Mouse (Mus musculus) Patski (cell line): ENCODE data around the gene Gnai2. TPM values are rescaled to one million over a fixed set of nuclear protein-coding genes. Genes with fewer than 3 reads are reported as not detected.

Experiments
- ATAC-seq: fragments of 100-300 bp; one replicate; pipeline ENCODE4 v1.8.0; 2021
- CTCF ChIA-PET: fragments of 350-600 bp; sonication (Branson Sonifier 250); formaldehyde crosslinking; loops from one replicate; lab custom pipeline; 2022; ENCODE audit warnings: inconsistent platforms; lab: Charles Lee
- POLR2A ChIA-PET: fragments of 350-600 bp; sonication (Branson Sonifier 250); formaldehyde crosslinking; loops from one replicate; lab custom pipeline; 2022; ENCODE audit warnings: antibody characterized with exemption, inconsistent platforms; lab: Charles Lee
- DNase-seq: peaks from one replicate; pipeline ENCODE4 v3.0.0-alpha.2; 2011; ENCODE audit warnings: low read depth, low spot score
- H3K27me3 ChIP-seq: fragments of 371-371 bp; one replicate; pipeline ENCODE4 v1.5.1; 2021
- CTCF ChIP-seq: fragments of 100-300 bp; IDR thresholded peaks from one replicate; pipeline ENCODE4 v1.5.1; 2021
- in situ Hi-C: fragments of 300-500 bp; cut with MboI; formaldehyde crosslinking; loops from 3 replicates; pipeline ENCODE4 v1.11.1; 2018; ENCODE audit warnings: low pct_unique_long_range_greater_than_20kb, mixed read lengths
- polyA plus RNA-seq: library from polyadenylated mRNA; unstranded; gene quantifications from one replicate; pipeline ENCODE4 v1.2.3, GENCODE M21; 2021

Gnai2 gene
- polyA plus RNA-seq, 1 experiment from 2014 or later: 592 TPM

DNA sequence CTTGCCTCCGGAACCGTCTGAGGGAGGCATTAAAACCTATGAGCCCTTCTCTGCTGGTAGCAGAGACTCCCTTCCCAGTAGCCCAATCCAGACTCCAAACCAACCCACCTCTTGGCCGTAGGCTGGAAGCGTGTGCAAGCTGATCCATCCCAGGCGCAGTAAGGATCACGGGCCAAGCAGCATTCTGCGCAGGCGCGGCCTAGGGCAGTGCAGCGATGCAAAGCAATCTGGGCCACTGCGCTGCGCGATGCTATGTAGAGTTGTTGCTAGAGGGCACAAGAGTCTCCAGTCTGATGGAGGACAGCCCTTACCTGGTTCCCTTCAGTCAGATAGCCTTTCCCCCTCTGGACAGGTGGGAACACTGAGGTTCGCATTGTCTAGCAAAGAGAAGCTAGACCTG, 35.3 kb downstream of the Gnai2 start:
- H3K27me3 ChIP-seq: no peaks in the 10 kb centered on the region
- TF ChIP-seq CTCF: no peak
- in situ Hi-C loops: no loop called here
- DNase-seq: no peak
- ChIA-PET POLR2A (interaction anchor here (1.2 kb wide), 1 partner anchor 18 kb away, joined by 3 read pairs; no protein-coding TSS in a partner anchor), CTCF (interaction anchor here (6.4 kb wide), 1 partner anchor 46 kb away, joined by 59 read pairs; no protein-coding TSS in a partner anchor)
- no peak for ATAC-seq

- no peaks in the 10 kb centered on the region for H3K27me3 ChIP-seq
- ATAC-seq (no peak), DNase-seq (no peak)
- POLR2A ChIA-PET: interaction anchor here (1.2 kb wide), 1 partner anchor 17 kb away, joined by 3 read pairs; no protein-coding TSS in a partner anchor
- no peak for TF ChIP-seq CTCF
- CTCF ChIA-PET: interaction anchor here (6.4 kb wide), 1 partner anchor 46 kb away, joined by 59 read pairs; no protein-coding TSS in a partner anchor
- in situ Hi-C loops: no loop called here
These were observed 35.7 kb downstream of the Gnai2 start for GRCm38 (mm10) chr9:107599433-107599832.

DNA sequence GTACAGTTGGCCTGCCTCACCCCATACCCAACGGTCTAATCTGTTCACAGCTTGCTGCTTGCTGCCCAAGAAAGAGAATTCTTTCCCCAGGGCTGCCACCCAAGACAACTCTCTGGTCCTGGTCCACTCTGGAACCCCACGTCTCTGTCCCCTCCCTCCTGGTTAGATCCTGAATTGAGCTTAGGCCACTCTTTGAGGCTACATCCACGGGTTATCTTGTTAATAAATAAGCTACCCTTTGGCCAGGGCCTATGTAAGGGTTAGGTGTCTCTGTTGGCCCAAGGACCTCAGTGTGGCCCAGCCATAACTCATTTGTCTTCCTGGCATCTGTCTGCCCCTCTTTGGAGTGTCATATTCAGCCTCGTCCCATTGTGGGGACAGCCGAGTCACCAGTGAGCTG, 36.8 kb downstream of the Gnai2 start:
- POLR2A ChIA-PET: interaction anchor here (0.7 kb wide), 1 partner anchor 78 kb away, joined by 3 read pairs; no protein-coding TSS in a partner anchor
- ATAC-seq: no peak
- in situ Hi-C loops: no loop called here
- CTCF ChIA-PET: interaction anchor here (1.2 to 6.4 kb wide), 2 partner anchors 15 to 47 kb away, joined by 4 to 59 read pairs; no protein-coding TSS in a partner anchor
- H3K27me3 ChIP-seq: no peaks in the 10 kb centered on the region
- no peak for DNase-seq
- no peak for TF ChIP-seq CTCF

DNA sequence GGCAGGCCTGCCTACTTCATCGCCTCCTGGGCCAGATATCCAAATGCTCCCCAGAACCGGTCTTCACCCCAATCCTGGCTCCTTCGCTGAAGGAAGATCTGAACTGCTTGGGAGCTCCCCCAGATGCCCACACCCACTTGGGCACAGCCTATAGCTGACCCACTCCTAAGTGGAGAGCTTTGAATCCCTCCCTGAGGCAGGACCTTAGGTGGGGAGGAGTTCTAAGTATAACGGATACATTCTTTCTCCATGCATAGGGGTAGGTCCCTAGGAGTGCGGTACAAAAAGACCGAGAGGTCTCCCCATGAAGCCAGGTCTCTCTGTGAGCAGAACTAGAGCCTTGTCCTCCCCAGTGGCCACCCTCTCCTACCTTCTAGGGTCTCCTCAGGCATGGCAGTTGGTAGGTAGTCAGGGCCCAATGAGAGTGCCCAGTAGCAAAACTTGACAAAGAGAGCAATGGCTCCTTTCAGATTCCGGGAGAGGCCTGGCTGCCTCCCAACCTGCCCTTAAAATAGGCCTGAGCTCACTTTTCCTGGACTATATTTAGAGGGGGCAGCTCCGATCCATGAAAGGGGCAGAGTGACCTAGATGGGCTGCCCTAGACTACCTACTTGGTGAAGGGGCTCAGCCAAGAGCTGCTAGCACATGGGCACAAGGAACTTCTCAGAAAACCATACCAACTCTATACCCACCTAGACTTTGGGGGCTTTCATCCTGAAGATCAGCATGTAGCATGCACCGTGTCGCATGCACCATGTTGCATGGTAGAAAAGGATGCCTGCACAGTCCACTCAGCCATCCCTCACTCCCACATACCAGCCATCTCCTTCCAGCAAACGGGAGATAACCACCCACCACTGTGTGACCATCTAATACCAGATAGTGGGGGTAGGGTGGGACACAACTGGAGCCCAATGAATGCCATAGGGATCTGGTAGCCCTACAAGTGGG, 38.3 kb downstream of the Gnai2 start:
- H3K27me3 ChIP-seq: no peaks in the 10 kb centered on the region
- ChIA-PET POLR2A (no interaction called here), CTCF (interaction anchor here (0.9 kb wide), 1 partner anchor 31 kb away, joined by 3 read pairs; no protein-coding TSS in a partner anchor)
- DNase-seq: no peak
- in situ Hi-C loops: no loop called here
- TF ChIP-seq CTCF: no peak
- ATAC-seq: no peak

- ATAC-seq (no peak), DNase-seq (no peak)
- CTCF ChIA-PET: interaction anchor here (0.6 to 1.1 kb wide), 2 partner anchors 14 to 50 kb away, joined by 3 read pairs; partner anchors contain the start of gene Hyal3
- H3K27me3 ChIP-seq: no peaks in the 10 kb centered on the region
- in situ Hi-C loops: no loop called here
- no peak for TF ChIP-seq CTCF
- POLR2A ChIA-PET: interaction anchor here (0.6 to 1.2 kb wide), 2 partner anchors 19 to 37 kb away, joined by 3 to 4 read pairs; no protein-coding TSS in a partner anchor
These were observed 40.7 kb downstream of the Gnai2 start for GRCm38 (mm10) chr9:107594281-107595062.

DNA sequence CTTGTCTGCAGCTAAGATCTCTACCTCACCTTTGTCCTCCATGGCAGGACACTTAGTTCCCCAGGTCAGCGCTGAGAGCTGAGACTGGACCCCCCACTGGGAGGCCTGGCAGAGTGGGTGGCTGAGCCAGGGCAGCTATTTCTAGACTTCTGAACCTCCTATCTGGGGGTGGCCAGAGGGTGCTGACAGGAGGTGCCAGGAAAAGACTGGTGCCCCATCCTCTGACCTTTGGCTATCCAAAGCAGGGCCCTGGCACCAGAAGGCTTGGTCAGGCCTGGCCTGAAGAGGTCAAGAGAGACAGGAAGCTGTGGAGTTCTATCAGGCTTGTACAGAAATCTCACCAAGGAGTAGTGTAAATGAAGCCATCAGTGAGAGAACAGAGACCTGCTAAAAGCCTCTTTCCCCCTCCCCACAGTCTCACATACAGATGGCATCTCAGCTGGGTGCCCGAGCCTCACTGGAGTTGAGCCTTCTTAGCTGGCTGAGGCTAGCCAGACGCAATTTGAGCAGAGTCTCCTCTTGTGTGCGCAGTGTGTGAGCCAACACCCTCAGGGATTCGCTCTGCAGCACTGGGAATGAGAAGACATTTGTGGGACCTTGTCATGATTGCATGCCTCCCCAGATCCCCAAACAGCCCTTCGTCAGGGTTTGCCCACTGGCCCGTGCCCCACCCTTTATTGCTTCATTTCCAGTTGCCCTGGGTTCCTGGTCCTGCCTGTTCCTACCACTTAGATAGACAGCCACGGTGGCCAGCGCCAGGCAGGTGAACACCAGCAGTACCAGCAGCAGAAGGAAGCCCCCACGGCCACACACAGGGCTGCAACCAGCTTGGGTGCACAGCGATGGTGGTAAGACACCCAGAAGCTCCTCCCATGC, 41.8 kb downstream of the Gnai2 start:
- ChIA-PET CTCF (no interaction called here), POLR2A (interaction anchor here (1.2 kb wide), 1 partner anchor 18 kb away, joined by 3 read pairs; no protein-coding TSS in a partner anchor)
- H3K27me3 ChIP-seq: no peaks in the 10 kb centered on the region
- DNase-seq: no peak
- in situ Hi-C loops: no loop called here
- no peak for TF ChIP-seq CTCF
- ATAC-seq: peak; percentile 2

DNA sequence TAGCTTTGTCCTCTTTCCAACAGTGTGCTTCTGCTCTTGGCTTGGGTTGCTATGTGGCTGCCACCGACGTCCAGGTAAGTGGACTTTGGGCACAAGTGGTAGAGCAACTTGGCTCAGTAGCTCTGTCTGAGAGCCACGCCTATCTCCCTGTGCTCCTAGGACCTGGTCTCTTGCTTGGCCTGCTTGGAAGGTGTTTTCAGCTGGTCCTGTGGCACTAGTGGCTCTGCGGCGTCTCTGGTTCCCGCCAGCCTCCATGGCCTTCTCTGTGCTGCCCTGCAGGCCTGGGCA, 44.5 kb downstream of the Gnai2 start:
- ATAC-seq: no peak
- no peak for DNase-seq
- ChIA-PET POLR2A (no interaction called here), CTCF (interaction anchor here (0.9 to 1.3 kb wide), 2 partner anchors 24 to 54 kb away, joined by 3 read pairs; no protein-coding TSS in a partner anchor)
- TF ChIP-seq CTCF: no peak
- H3K27me3 ChIP-seq: no peaks in the 10 kb centered on the region
- in situ Hi-C loops: no loop called here

GRCm38 (mm10) chr9:107590058-107590772, 45.0 kb downstream of the Gnai2 start:
- ChIA-PET CTCF (interaction anchor here (0.9 to 1.3 kb wide), 3 partner anchors 22 to 54 kb away, joined by 3 to 4 read pairs (median 3); no protein-coding TSS in a partner anchor), POLR2A (no interaction called here)
- no peak for TF ChIP-seq CTCF
- no peak for DNase-seq
- in situ Hi-C loops: no loop called here
- ATAC-seq: no peak
- no peaks in the 10 kb centered on the region for H3K27me3 ChIP-seq
